Mouse (Mus musculus) liver, embryonic 15.5 days (tissue): ENCODE results near the gene Hmgb4. TPM values are rescaled to one million over a fixed set of nuclear protein-coding genes. Genes with fewer than 3 reads are reported as not detected.

Source experiments
- ATAC-seq: fragments of 200-750 bp; cut with Nextera tagmentation; 2 replicates; pipeline ENCODE4 v1.8.0; 2017; ENCODE audit warnings: moderate number of reproducible peaks, mild to moderate bottlenecking, moderate library complexity; ENCODE audit not compliant: insufficient read depth
- H3K27ac ChIP-seq: fragments of 300-500 bp; sonication (generic); replicated peaks from 2 replicates; pipeline ENCODE4 v1.5.1; 2015; ENCODE audit warnings: mild to moderate bottlenecking, inconsistent platforms
- H3K27me3 ChIP-seq: fragments of 300-500 bp; sonication (generic); 2 replicates; pipeline ENCODE4 v1.6.1; 2015; ENCODE audit warnings: mild to moderate bottlenecking, inconsistent platforms
- H3K36me3 ChIP-seq: fragments of 300-500 bp; sonication (generic); replicated peaks from 2 replicates; pipeline ENCODE4 v1.6.1; 2015; ENCODE audit warnings: moderate library complexity, mild to moderate bottlenecking, inconsistent platforms
- H3K4me1 ChIP-seq: fragments of 300-500 bp; sonication (generic); replicated peaks from 2 replicates; pipeline ENCODE4 v1.6.1; 2015; ENCODE audit warnings: inconsistent platforms
- H3K4me2 ChIP-seq: fragments of 300-500 bp; sonication (generic); 2 replicates; pipeline ENCODE4 v1.6.1; 2015; ENCODE audit warnings: moderate library complexity, mild to moderate bottlenecking, inconsistent platforms
- H3K4me3 ChIP-seq: fragments of 300-500 bp; sonication (generic); replicated peaks from 2 replicates; pipeline ENCODE4 v1.5.1; 2015; ENCODE audit warnings: mild to moderate bottlenecking, inconsistent platforms
- H3K9ac ChIP-seq: fragments of 300-500 bp; sonication (generic); 2 replicates; pipeline ENCODE4 v1.6.1; 2015; ENCODE audit warnings: moderate library complexity, mild to moderate bottlenecking, inconsistent platforms
- H3K9me3 ChIP-seq: fragments of 300-500 bp; sonication (generic); replicated peaks from 2 replicates; pipeline ENCODE4 v1.6.1; 2016; ENCODE audit warnings: inconsistent platforms
- WGBS: fragments of 180-500 bp; shearing (Covaris S2); methylation state at CpG from one replicate; pipeline ENCODE4 v1.1.7; 2015; ENCODE audit warnings: mixed read lengths; ENCODE audit not compliant: insufficient replicate concordance; 5-methylcytosine and 5-hydroxymethylcytosine counted together
- polyA plus RNA-seq: library from polyadenylated mRNA; unstranded; fragments of >200 nt; fragmentation: Nextera tagmentation; extraction: Ambion mirVana; gene quantifications from 2 replicates; pipeline ENCODE4 v1.2.1, GENCODE M21; 2015

The Hmgb4 gene
- polyA plus RNA-seq: not detected in 2 replicates

DNA sequence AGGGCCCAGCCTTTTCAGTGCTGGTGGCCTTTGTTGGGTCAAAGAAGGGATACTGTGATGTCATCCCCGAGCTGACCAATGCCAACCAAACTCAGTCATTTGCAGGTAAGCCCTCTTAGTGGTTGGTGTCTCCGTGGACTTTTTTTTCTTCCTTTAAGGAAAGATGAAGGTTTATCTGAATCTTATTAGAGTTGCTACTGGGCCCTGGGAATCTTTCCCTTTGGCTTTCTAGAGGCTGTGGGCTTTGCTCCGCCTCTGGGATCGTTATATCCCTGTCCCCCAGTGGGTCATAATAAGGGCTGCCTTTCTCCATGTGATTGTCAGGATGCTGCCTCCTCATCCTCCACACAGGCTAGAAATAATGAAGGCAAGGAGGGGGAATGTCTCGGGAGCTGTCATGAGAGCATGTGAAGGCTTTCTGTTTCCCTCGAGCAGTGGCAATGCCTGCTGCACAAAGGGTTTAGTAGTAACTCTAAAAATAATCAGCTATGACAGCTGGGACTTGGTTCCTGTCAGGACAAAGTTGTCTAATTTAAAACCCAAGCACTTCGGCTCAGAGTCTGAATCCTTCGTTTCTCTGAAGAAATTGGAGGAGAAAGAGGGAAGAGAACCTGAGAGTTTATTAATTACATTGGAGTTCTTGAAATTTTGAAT is at the start of gene Hmgb4:
Hmgb4 (minus strand) TSS at position 51 of the 654 bp plus-strand sequence.
- no peak within 1 kb of the TSS for H3K9ac ChIP-seq
- H3K4me3 ChIP-seq: no peak within 1 kb of the TSS
- WGBS: 54% methylated on average over 8 of the region's 8 CpGs
- 0 out of 2 replicates have a peak, but pooled peaks cover under 1% of the 10 kb centered on the region for H3K9me3 ChIP-seq
- ATAC-seq: no peak
- H3K4me1 ChIP-seq: no peaks in the 10 kb centered on the region
- H3K27ac ChIP-seq: no peak within 1 kb of the TSS
- H3K36me3 ChIP-seq: no peaks in the 10 kb centered on the region
- H3K4me2 ChIP-seq: no peak within 1 kb of the TSS
- no peaks in the 10 kb centered on the region for H3K27me3 ChIP-seq

GRCm38 (mm10) chr4:128306011-128306410 is 45.3 kb upstream of the Hmgb4 start:
- H3K4me3 ChIP-seq: no peak overlapping the region
- ATAC-seq: no peak
- H3K4me2 ChIP-seq: no peak overlapping the region
- 63% methylated on average over 8 of the region's 8 CpGs for WGBS
- no peaks in the 10 kb centered on the region for H3K4me1 ChIP-seq
- no peak overlapping the region for H3K27ac ChIP-seq
- H3K36me3 ChIP-seq: no peaks in the 10 kb centered on the region
- H3K9ac ChIP-seq: no peak overlapping the region
- H3K9me3 ChIP-seq: no peaks in the 10 kb centered on the region
- H3K27me3 ChIP-seq: no peaks in the 10 kb centered on the region

DNA sequence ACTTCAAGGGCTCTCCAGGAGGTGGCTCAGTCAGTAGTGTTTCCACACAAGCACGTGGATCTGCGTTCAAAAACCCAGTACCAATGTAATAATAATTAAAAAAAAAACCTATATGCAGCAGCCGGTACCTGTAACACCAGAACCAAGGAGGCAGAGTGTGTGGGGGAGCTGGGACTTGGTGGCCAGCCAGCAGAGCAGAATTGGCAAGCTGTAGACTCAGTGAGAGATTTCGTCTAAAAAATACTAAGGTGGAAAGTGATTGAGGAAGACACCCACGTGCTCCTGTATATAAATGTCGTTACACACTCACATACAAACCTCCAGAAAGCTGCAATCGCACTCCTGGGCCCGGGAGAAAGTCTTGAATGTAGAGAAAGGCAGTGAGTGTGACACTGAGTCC is 43.3 kb upstream of the Hmgb4 start:
- no peaks in the 10 kb centered on the region for H3K36me3 ChIP-seq
- no peak for ATAC-seq
- WGBS: 58% methylated on average over 8 of the region's 8 CpGs

GRCm38 (mm10) chr4:128288095-128288494 is 27.3 kb upstream of the Hmgb4 start:
- no peak overlapping the region for H3K4me3 ChIP-seq
- H3K27me3 ChIP-seq: no peaks in the 10 kb centered on the region; the same call in 1 of the 2 replicates
- no peak overlapping the region for H3K4me2 ChIP-seq
- 0 out of 2 replicates have a peak, but pooled peaks cover 2% of the 10 kb centered on the region for H3K9me3 ChIP-seq
- no peak overlapping the region for H3K27ac ChIP-seq
- H3K4me1 ChIP-seq: no peaks in the 10 kb centered on the region
- H3K9ac ChIP-seq: no peak overlapping the region
- ATAC-seq: no peak
- no peaks in the 10 kb centered on the region for H3K36me3 ChIP-seq
- 60% methylated on average over 7 of the region's 7 CpGs for WGBS

More for the DNA sequence above, 43.3 kb upstream of the Hmgb4 start:
- no peak overlapping the region for H3K27ac ChIP-seq
- no peak overlapping the region for H3K4me2 ChIP-seq
- H3K4me3 ChIP-seq: no peak overlapping the region
- no peaks in the 10 kb centered on the region for H3K4me1 ChIP-seq
- no peak overlapping the region for H3K9ac ChIP-seq
- no peaks in the 10 kb centered on the region for H3K27me3 ChIP-seq
- no peaks in the 10 kb centered on the region for H3K9me3 ChIP-seq

DNA sequence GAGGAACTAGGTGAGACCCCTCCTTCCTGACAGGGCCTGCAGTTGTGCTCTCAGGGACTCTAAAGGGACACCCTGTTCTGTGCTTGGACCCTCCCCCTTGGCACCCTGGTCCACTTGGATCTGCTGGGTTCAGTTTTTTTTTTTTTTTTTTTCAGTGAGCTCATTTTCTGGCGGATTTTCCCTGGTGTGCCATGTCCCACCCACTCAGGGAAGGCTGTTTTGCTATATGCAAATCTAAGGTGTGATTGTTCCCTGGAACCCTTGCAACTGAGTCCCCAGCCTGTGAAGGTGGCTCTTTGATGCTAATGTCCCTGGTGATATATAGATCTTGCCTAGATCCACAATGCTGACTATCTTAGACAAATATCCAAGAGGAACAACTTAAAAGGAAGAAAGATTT is 24.3 kb upstream of the Hmgb4 start:
- no peak overlapping the region for H3K4me2 ChIP-seq
- H3K36me3 ChIP-seq: no peaks in the 10 kb centered on the region
- H3K9ac ChIP-seq: no peak overlapping the region
- H3K4me3 ChIP-seq: no peak overlapping the region
- no peak for ATAC-seq
- H3K4me1 ChIP-seq: no peaks in the 10 kb centered on the region
- H3K9me3 ChIP-seq: 0 out of 2 replicates have a peak, but pooled peaks cover 2% of the 10 kb centered on the region
- no peak overlapping the region for H3K27ac ChIP-seq
- H3K27me3 ChIP-seq: no peaks in the 10 kb centered on the region
- WGBS: 32% methylated on average over 1 of the region's 1 CpGs

- Histone ChIP-seq H3K27me3 (no peaks in the 10 kb centered on the region), H3K4me2 (no peak overlapping the region), H3K27ac (no peak overlapping the region), H3K36me3 (no peaks in the 10 kb centered on the region), H3K4me1 (no peaks in the 10 kb centered on the region), H3K4me3 (no peak overlapping the region), H3K9me3 (no peaks in the 10 kb centered on the region), H3K9ac (no peak overlapping the region)
- ATAC-seq: no peak
- 63% methylated on average over 6 of the region's 6 CpGs for WGBS
Observed at GRCm38 (mm10) chr4:128275586-128275985, 14.8 kb upstream of the Hmgb4 start.

GRCm38 (mm10) chr4:128275116-128275515 is 14.4 kb upstream of the Hmgb4 start:
- H3K36me3 ChIP-seq: no peaks in the 10 kb centered on the region
- H3K9me3 ChIP-seq: no peaks in the 10 kb centered on the region
- H3K27me3 ChIP-seq: no peaks in the 10 kb centered on the region
- H3K4me1 ChIP-seq: no peaks in the 10 kb centered on the region
- no peak overlapping the region for H3K4me3 ChIP-seq
- WGBS: 59% methylated on average over 5 of the region's 5 CpGs
- no peak overlapping the region for H3K4me2 ChIP-seq
- no peak for ATAC-seq
- no peak overlapping the region for H3K9ac ChIP-seq
- H3K27ac ChIP-seq: no peak overlapping the region

- Histone ChIP-seq H3K4me3 (no peak overlapping the region), H3K9ac (no peak overlapping the region), H3K36me3 (no peaks in the 10 kb centered on the region), H3K9me3 (no peaks in the 10 kb centered on the region; the same call in 1 of the 2 replicates), H3K4me2 (no peak overlapping the region), H3K4me1 (no peaks in the 10 kb centered on the region), H3K27me3 (no peaks in the 10 kb centered on the region), H3K27ac (no peak overlapping the region)
- ATAC-seq: no peak
- WGBS: 62% methylated on average over 11 of the region's 11 CpGs
Observed at GRCm38 (mm10) chr4:128273146-128273545, 12.4 kb upstream of the Hmgb4 start.

GRCm38 (mm10) chr4:128272501-128272900 is 11.7 kb upstream of the Hmgb4 start:
- H3K27ac ChIP-seq: no peak overlapping the region
- no peak overlapping the region for H3K4me3 ChIP-seq
- no peak overlapping the region for H3K4me2 ChIP-seq
- ATAC-seq: no peak
- H3K4me1 ChIP-seq: no peaks in the 10 kb centered on the region
- no peaks in the 10 kb centered on the region; the same call in 1 of the 2 replicates for H3K9me3 ChIP-seq
- 44% methylated on average over 6 of the region's 6 CpGs for WGBS
- no peak overlapping the region for H3K9ac ChIP-seq
- H3K36me3 ChIP-seq: no peaks in the 10 kb centered on the region
- no peaks in the 10 kb centered on the region for H3K27me3 ChIP-seq

- Histone ChIP-seq H3K9me3 (peaks cover 3% of the 10 kb centered on the region; the same call in 1 of the 2 replicates), H3K4me3 (no peak overlapping the region), H3K4me2 (no peak overlapping the region), H3K27me3 (no peaks in the 10 kb centered on the region), H3K9ac (no peak overlapping the region), H3K27ac (no peak overlapping the region), H3K36me3 (no peaks in the 10 kb centered on the region), H3K4me1 (no peaks in the 10 kb centered on the region)
- ATAC-seq: no peak
- WGBS: 75% methylated on average over 19 of the region's 19 CpGs
Observed at GRCm38 (mm10) chr4:128270931-128271330, 10.2 kb upstream of the Hmgb4 start.

GRCm38 (mm10) chr4:128270177-128270576 is 9.4 kb upstream of the Hmgb4 start:
- no peaks in the 10 kb centered on the region for H3K36me3 ChIP-seq
- no peak for ATAC-seq
- 62% methylated on average over 10 of the region's 10 CpGs for WGBS
- H3K27ac ChIP-seq: no peak overlapping the region
- no peak overlapping the region for H3K9ac ChIP-seq
- no peaks in the 10 kb centered on the region for H3K4me1 ChIP-seq
- H3K9me3 ChIP-seq: peaks cover 3% of the 10 kb centered on the region; the same call in 1 of the 2 replicates
- H3K4me3 ChIP-seq: no peak overlapping the region
- H3K4me2 ChIP-seq: no peak overlapping the region
- no peaks in the 10 kb centered on the region for H3K27me3 ChIP-seq
